Mouse (Mus musculus): ENCODE data around the gene Gna12.

Gene Gna12

GRCm38 (mm10) chr5:140796051-140796450, 34.2 kb downstream of the Gna12 start:
- DNase-seq (ENCODE audit: low spot score in 2 of 2), result no peak

GRCm38 (mm10) chr5:140795176-140795575, 35.1 kb downstream of the Gna12 start:
- no peak for DNase-seq (ENCODE audit: low spot score in 2 of 2)

GRCm38 (mm10) chr5:140794753-140795152, 35.5 kb downstream of the Gna12 start:
- no peak for DNase-seq (ENCODE audit: low spot score in 2 of 2)

GRCm38 (mm10) chr5:140792233-140792632, 38.0 kb downstream of the Gna12 start:
- no peak for DNase-seq (ENCODE audit: low spot score in 2 of 2)

- peak; percentile 26 to 32 for DNase-seq (ENCODE audit: low spot score in 2 of 2)
Measured at GRCm38 (mm10) chr5:140790937-140791877, 39.0 kb downstream of the Gna12 start.

GRCm38 (mm10) chr5:140790392-140790791, 39.8 kb downstream of the Gna12 start:
- no peak for DNase-seq (ENCODE audit: low spot score in 2 of 2)

GRCm38 (mm10) chr5:140789561-140789960, 40.7 kb downstream of the Gna12 start:
- no peak for DNase-seq (ENCODE audit: low spot score in 2 of 2)

- no peak for DNase-seq (ENCODE audit: low spot score in 2 of 2)
Measured at GRCm38 (mm10) chr5:140785240-140785872, 44.9 kb downstream of the Gna12 start.

- no peak for DNase-seq (ENCODE audit: low spot score in 2 of 2)
Measured at GRCm38 (mm10) chr5:140784288-140784687, 45.9 kb downstream of the Gna12 start.

GRCm38 (mm10) chr5:140783577-140783976, 46.7 kb downstream of the Gna12 start:
- DNase-seq (ENCODE audit: low spot score in 2 of 2), result no peak

- no peak for DNase-seq (ENCODE audit: low spot score in 2 of 2)
Measured at GRCm38 (mm10) chr5:140781886-140782572, 48.2 kb downstream of the Gna12 start.

GRCm38 (mm10) chr5:140781122-140781521, 49.1 kb downstream of the Gna12 start:
- no peak for DNase-seq (ENCODE audit: low spot score in 2 of 2)

GRCm38 (mm10) chr5:140776968-140777367, 53.3 kb downstream of the Gna12 start:
- DNase-seq (ENCODE audit: low spot score in 2 of 2), result no peak

- DNase-seq (ENCODE audit: low spot score in 2 of 2), result no peak
Measured at GRCm38 (mm10) chr5:140775111-140775510, 55.1 kb downstream of the Gna12 start.

- no peak for DNase-seq (ENCODE audit: low spot score in 2 of 2)
Measured at GRCm38 (mm10) chr5:140772158-140772557, 58.1 kb downstream of the Gna12 start.

GRCm38 (mm10) chr5:140771612-140772011, 58.6 kb downstream of the Gna12 start:
- DNase-seq (ENCODE audit: low spot score in 2 of 2), result no peak

- peak; percentile 13 to 38 for DNase-seq (ENCODE audit: low spot score in 2 of 2)
Measured at GRCm38 (mm10) chr5:140768333-140768732, 61.9 kb downstream of the Gna12 start.

GRCm38 (mm10) chr5:140767704-140768141, 62.5 kb downstream of the Gna12 start:
- DNase-seq (ENCODE audit: low spot score in 2 of 2), result peak; percentile 51 to 72

GRCm38 (mm10) chr5:140766566-140766965, 63.7 kb downstream of the Gna12 start:
- no peak for DNase-seq (ENCODE audit: low spot score in 2 of 2)

GRCm38 (mm10) chr5:140764921-140765613, 65.2 kb downstream of the Gna12 start:
- DNase-seq (ENCODE audit: low spot score in 2 of 2), result no peak

GRCm38 (mm10) chr5:140762540-140762939, 67.7 kb downstream of the Gna12 start:
- DNase-seq (ENCODE audit: low spot score in 2 of 2), result no peak

- no peak for DNase-seq (ENCODE audit: low spot score in 2 of 2)
Measured at GRCm38 (mm10) chr5:140758864-140759263, 71.4 kb downstream of the Gna12 start.
